Mouse (Mus musculus) cortical plate, adult 2 months (tissue): ENCODE measurements at regions not wholly inside any gene's neighbourhood (a gene's known extent, or its start where the extent isn't known, plus 50 kb on each side); places are given as distances from the start of the nearest gene placed in this dataset.

Experiments used
- CTCF ChIP-seq: fragments of 200-500 bp; IDR thresholded peaks from 2 replicates; pipeline ENCODE4 v1.5.1; 2011; ENCODE audit warnings: mild to moderate bottlenecking, control low read depth, low read length; ENCODE audit not compliant: insufficient read depth; ENCODE audit errors: extremely low read depth
- POLR2A ChIP-seq: fragments of 200-500 bp; IDR thresholded peaks from 2 replicates; pipeline ENCODE4 v1.6.1; 2011; ENCODE audit warnings: mild to moderate bottlenecking, low read length, control low read depth; ENCODE audit not compliant: insufficient read depth; ENCODE audit errors: extremely low read depth

DNA sequence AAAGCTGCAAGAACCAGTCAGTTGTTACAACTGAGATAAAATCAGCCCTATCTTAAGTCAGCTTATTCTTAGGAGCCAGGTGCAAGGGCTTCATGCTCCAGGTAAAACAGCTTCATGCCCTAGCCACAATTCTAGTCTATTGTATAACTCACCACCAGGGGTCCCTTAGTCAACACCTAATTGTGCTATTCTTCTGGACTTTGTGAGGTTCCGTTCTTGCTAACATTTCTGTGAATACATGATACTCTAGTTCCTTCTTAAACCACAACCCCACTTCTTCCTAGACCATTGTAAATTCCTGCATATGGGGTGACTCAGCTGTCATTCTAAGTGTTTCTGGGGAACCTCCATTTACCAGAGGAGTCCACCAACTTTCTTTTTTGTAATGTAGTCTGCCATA is 57.9 kb upstream of the Gm49339 start:
- no peak for TF ChIP-seq POLR2A
- TF ChIP-seq CTCF: no peak
